Mouse (Mus musculus) ES-E14 (cell line): Measurements from ENCODE around the gene Slc22a20.

Experiments used
- CHD2 ChIP-seq: IDR thresholded peaks from 2 replicates; pipeline ENCODE4 v1.6.1; 2014; ENCODE audit warnings: mild to moderate bottlenecking, low read depth, low read length, inconsistent platforms
- HCFC1 ChIP-seq: IDR thresholded peaks from 2 replicates; pipeline ENCODE4 v1.6.1; 2012; ENCODE audit warnings: low read length, inconsistent platforms, borderline replicate concordance; ENCODE audit not compliant: insufficient read depth
- MAFK ChIP-seq: IDR thresholded peaks from 2 replicates; pipeline ENCODE4 v1.6.1; 2014; ENCODE audit warnings: mild to moderate bottlenecking, low read depth, low read length, inconsistent platforms; ENCODE audit not compliant: insufficient read depth
- ZC3H11A ChIP-seq: IDR thresholded peaks from 2 replicates; pipeline ENCODE4 v1.6.1; 2012; ENCODE audit warnings: low read depth, mild to moderate bottlenecking, inconsistent platforms, low read length, borderline replicate concordance
- ZNF384 ChIP-seq: IDR thresholded peaks from 2 replicates; pipeline ENCODE4 v1.6.1; 2012; ENCODE audit warnings: low read depth, low read length, inconsistent platforms

GRCm38 (mm10) chr19:5990033-5990432 lies 4.1 kb upstream of the Slc22a20 start:
- TF ChIP-seq CHD2, result no peak
- TF ChIP-seq HCFC1, result no peak
- no peak for TF ChIP-seq ZNF384
- TF ChIP-seq ZC3H11A, result no peak
- no peak for TF ChIP-seq MAFK
